Mouse (Mus musculus) C2C12 (cell line): ENCODE results near the gene Nell1. TPM values are rescaled to one million over a fixed set of nuclear protein-coding genes. Genes with fewer than 3 reads are reported as not detected.
"Not testable (repeated sequence)": the region's sequence is repeated elsewhere in the genome, so short reads cannot be mapped to it uniquely, and the experiment has no call there.

Experiments used
- H3K27me3 ChIP-seq: one replicate; pipeline ENCODE4 v1.6.1; 2011; ENCODE audit not compliant: control insufficient read depth, insufficient read depth, insufficient read length
- H3K36me3 ChIP-seq: one replicate; pipeline ENCODE4 v1.6.1; 2011; ENCODE audit not compliant: control insufficient read depth, insufficient read depth
- H3K4me3 ChIP-seq: one replicate; pipeline ENCODE4 v1.5.1; 2011; ENCODE audit warnings: mild to moderate bottlenecking, control low read depth; ENCODE audit not compliant: poor library complexity, insufficient read depth, severe bottlenecking
- H3K79me2 ChIP-seq: one replicate; pipeline ENCODE4 v1.6.1; 2011; ENCODE audit not compliant: control insufficient read depth, insufficient read depth
- H3K79me3 ChIP-seq: one replicate; pipeline ENCODE4 v1.6.1; 2011; ENCODE audit warnings: low read depth, control low read depth
- H3ac ChIP-seq: one replicate; pipeline ENCODE3; 2011; ENCODE audit warnings: low read depth; ENCODE audit not compliant: control insufficient read depth, insufficient read length
- CEBPB ChIP-seq: IDR thresholded peaks from one replicate; pipeline ENCODE4 v1.6.1; 2011; ENCODE audit warnings: low read depth, mild to moderate bottlenecking, control low read depth, moderate library complexity
- CTCF ChIP-seq: IDR thresholded peaks from one replicate; pipeline ENCODE4 v1.5.1; 2011; ENCODE audit not compliant: control insufficient read depth, insufficient read depth, insufficient read length
- FOSL1 ChIP-seq: IDR thresholded peaks from one replicate; pipeline ENCODE4 v1.8.0; 2011; ENCODE audit warnings: mild to moderate bottlenecking, low read length; ENCODE audit not compliant: poor library complexity, insufficient read depth, severe bottlenecking
- MAX ChIP-seq: IDR thresholded peaks from one replicate; pipeline ENCODE4 v1.6.1; 2011; ENCODE audit warnings: mild to moderate bottlenecking, control low read depth
- MYOD1 ChIP-seq: IDR thresholded peaks from one replicate; pipeline ENCODE4 v1.6.1; 2011; ENCODE audit warnings: low read depth; ENCODE audit not compliant: control insufficient read depth, insufficient read length
- MYOG ChIP-seq: IDR thresholded peaks from one replicate; pipeline ENCODE4 v1.6.1; 2011; ENCODE audit not compliant: control insufficient read depth, insufficient read length; ENCODE audit errors: extremely low read depth
- USF1 ChIP-seq: IDR thresholded peaks from one replicate; pipeline ENCODE4 v1.6.1; 2011; ENCODE audit warnings: low read depth, mild to moderate bottlenecking, control low read depth, moderate library complexity
- long read RNA-seq, 2 experiments: library from polyadenylated mRNA; unstranded; transcript quantifications; one replicate each; pipeline ENCODE4 v2.0.0; 2019 to 2020
- polyA plus RNA-seq: library from polyadenylated mRNA; unstranded; fragments of >200 nt; fragmentation: generic; extraction: Trizol; gene quantifications from one replicate; pipeline ENCODE4 v1.2.1, GENCODE M21; 2012; ENCODE audit warnings: missing spikeins

The Nell1 gene
- polyA plus RNA-seq, result not detected
- long read RNA-seq, experiment 1, result 0 reads
- long read RNA-seq, experiment 2, result 0 reads

DNA sequence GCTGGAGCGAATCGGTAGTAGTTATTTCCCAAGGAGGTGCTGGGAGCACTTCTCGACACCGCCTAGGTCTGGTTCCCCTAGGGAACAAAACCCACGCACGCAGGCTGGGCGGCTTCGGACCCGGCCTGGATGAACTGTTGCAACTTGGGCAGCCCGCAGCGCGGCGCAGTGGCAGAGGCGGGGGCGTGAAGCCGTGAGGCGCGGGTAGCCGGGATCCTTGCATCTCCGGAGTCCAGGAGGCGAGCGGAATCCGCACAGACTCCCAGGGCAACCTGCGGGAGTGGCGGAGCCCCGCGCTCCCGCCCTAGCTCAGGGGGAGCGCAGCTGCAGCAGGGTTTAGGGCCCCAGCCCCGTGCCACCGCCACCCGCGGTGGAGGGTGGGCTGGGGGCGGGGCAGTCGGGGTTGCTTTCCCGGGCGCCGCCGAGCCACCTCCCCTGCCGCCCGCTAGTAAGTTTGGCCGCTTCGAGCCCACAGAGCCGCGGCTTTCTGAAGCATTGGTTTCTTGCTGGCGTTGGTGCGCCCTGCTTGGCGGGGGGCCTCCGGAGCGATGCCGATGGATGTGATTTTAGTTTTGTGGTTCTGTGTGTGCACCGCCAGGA is at the start of gene Nell1:
Gene Nell1 (plus strand): TSS at position 24 of the 600 bp plus-strand sequence.
- no peaks in the 10 kb centered on the region for H3K79me3 ChIP-seq
- H3K27me3 ChIP-seq, result peaks cover 35% of the 10 kb centered on the region
- no peaks in the 10 kb centered on the region for H3K36me3 ChIP-seq
- H3K4me3 ChIP-seq, result no peak within 1 kb of the TSS
- H3K79me2 ChIP-seq, result no peaks in the 10 kb centered on the region
- no peak for TF ChIP-seq CEBPB
- TF ChIP-seq USF1, result no peak
- TF ChIP-seq MYOG, result no peak
- no peak for TF ChIP-seq FOSL1
- TF ChIP-seq CTCF, result no peak
- TF ChIP-seq MYOD1, result no peak
- TF ChIP-seq MAX, result no peak
- no peak within 1 kb of the TSS for H3ac ChIP-seq

DNA sequence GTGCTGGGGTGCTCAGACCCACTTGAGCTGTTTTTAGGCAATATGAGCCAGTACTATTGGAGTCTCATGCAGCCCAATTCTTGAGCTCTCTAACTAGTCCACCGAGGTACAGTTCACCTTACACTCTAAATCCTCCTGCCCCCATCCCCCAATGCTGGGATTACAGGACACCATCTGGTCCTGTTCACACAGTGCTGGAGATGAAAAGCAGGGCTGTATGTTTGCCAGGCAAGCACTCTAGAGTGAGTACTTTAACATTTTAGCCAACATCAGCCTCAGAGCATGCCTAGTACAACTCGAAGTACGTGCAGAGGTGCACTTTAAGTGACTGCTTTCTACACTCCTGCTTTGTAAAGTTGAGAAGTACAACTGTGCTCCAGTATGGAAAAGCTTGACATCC is 46.1 kb upstream of the Nell1 start:
- Histone ChIP-seq H3K4me3 (no peak overlapping the region), H3K27me3 (peaks cover 19% of the 10 kb centered on the region), H3K79me2 (no peaks in the 10 kb centered on the region), H3K36me3 (no peaks in the 10 kb centered on the region), H3ac (no peak overlapping the region), H3K79me3 (no peaks in the 10 kb centered on the region)
- no peak for TF ChIP-seq USF1
- no peak for TF ChIP-seq FOSL1
- no peak for TF ChIP-seq MAX
- TF ChIP-seq CTCF, result no peak
- no peak for TF ChIP-seq CEBPB
- TF ChIP-seq MYOG, result no peak
- TF ChIP-seq MYOD1, result no peak

DNA sequence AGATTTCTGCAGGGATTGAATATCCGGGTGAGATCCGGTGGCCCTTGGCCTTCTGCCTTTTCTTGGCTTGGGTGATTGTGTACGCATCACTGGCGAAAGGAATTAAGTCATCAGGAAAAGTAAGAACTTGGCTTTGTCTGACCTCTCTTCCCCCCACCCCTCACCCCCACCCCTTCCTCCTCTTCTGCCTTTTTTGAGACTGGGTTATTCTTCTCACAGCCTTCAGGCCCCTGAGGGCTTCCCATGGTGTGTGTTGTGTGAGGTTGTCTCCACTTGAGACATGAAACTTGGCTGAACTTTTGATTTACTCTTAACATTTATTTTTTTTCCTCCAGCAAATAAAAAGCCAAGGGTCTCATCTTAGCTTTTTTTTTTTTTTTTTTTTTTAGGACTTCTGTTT is 44.7 kb upstream of the Nell1 start:
- Histone ChIP-seq H3ac (no peak overlapping the region), H3K79me3 (no peaks in the 10 kb centered on the region), H3K4me3 (no peak overlapping the region), H3K36me3 (no peaks in the 10 kb centered on the region), H3K79me2 (no peaks in the 10 kb centered on the region), H3K27me3 (peaks cover 19% of the 10 kb centered on the region)
- no peak for TF ChIP-seq MYOD1

DNA sequence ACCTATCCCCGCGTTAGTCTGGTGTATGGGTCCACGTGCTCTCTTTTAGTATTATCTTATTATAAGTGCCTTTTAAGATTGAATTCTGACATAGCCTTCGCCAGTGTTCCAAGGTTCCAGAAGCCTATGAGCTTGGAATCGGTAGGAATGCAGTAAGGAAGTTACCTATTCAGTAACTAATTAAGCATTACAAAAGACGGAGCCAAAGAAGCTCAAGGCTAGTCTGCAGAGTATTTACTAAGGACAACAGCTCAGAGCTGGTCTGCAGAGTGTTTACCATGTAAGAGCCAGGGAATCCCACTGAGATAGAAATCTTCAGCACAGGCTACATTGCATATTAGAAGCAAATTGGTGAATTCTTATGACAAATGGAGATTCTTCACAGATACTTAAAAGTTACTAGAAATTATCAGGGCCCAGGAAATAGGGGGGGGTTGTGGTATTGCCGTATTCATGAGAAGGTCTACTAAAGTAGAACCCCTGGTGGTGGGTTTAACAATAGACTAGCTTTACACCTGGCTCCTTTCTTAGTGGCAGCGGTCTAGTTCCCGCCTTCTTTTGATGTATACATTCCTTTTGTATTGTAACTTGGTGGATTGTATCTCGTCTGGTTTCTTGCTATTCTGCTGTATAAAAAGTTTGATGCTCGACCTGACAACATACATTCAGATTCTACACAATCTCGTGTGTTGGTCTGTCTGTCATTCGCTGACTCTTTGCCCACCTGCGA is 41.1 kb upstream of the Nell1 start:
- H3K27me3 ChIP-seq, result peaks cover 39% of the 10 kb centered on the region
- H3K36me3 ChIP-seq, H3K4me3 ChIP-seq, H3K79me2 ChIP-seq, H3ac ChIP-seq, H3K79me3 ChIP-seq: not testable (repeated sequence)

DNA sequence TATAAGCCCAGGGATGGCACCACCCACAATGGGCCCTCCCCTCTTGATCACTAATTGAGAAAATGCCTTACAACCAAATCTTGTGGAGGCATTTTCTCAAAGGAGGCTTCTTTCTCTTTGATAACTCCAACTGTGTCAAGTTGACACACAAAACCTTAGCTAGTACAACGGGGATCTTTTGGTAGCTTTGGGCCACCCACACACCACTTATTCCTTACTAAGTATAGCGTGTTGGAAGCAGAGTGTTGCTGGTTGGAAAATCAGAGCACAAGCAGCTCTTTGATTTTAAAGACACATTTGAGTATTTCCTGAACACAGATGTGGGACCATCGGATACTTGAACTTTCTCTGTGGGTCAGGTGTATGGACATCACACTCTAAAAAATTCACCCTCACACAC is 37.8 kb upstream of the Nell1 start:
- TF ChIP-seq CTCF, result no peak
- no peak for TF ChIP-seq CEBPB
- TF ChIP-seq MYOG, result no peak
- TF ChIP-seq USF1, result no peak
- no peak for TF ChIP-seq MAX
- no peak for TF ChIP-seq MYOD1
- TF ChIP-seq FOSL1, result no peak
- H3K79me2 ChIP-seq, result no peaks in the 10 kb centered on the region
- peaks cover 35% of the 10 kb centered on the region for H3K27me3 ChIP-seq
- no peaks in the 10 kb centered on the region for H3K79me3 ChIP-seq
- no peaks in the 10 kb centered on the region for H3K36me3 ChIP-seq
- H3ac ChIP-seq, result no peak overlapping the region
- no peak overlapping the region for H3K4me3 ChIP-seq

- no peaks in the 10 kb centered on the region for H3K36me3 ChIP-seq
- no peak overlapping the region for H3ac ChIP-seq
- H3K4me3 ChIP-seq, result no peak overlapping the region
- H3K27me3 ChIP-seq, result peaks cover 33% of the 10 kb centered on the region
- TF ChIP-seq MAX (no peak), CTCF (no peak), MYOG (no peak), CEBPB (no peak), FOSL1 (no peak), USF1 (no peak), MYOD1 (no peak)
- no peaks in the 10 kb centered on the region for H3K79me2 ChIP-seq
- no peaks in the 10 kb centered on the region for H3K79me3 ChIP-seq
Measured at GRCm38 (mm10) chr7:49942023-49942422, 32.6 kb upstream of the Nell1 start.
